Mouse (Mus musculus) liver, postnatal 0 days (tissue): Measurements from ENCODE around the gene Vmn1r198.

Experiments used
- CTCF ChIP-seq: sonication (generic); IDR thresholded peaks from 2 replicates; pipeline ENCODE4 v1.5.1; 2016; ENCODE audit warnings: antibody characterized with exemption, low read depth
- EP300 ChIP-seq: IDR thresholded peaks from 2 replicates; pipeline ENCODE4 v1.6.1; 2016; ENCODE audit warnings: antibody characterized with exemption, low read depth, mild to moderate bottlenecking

DNA sequence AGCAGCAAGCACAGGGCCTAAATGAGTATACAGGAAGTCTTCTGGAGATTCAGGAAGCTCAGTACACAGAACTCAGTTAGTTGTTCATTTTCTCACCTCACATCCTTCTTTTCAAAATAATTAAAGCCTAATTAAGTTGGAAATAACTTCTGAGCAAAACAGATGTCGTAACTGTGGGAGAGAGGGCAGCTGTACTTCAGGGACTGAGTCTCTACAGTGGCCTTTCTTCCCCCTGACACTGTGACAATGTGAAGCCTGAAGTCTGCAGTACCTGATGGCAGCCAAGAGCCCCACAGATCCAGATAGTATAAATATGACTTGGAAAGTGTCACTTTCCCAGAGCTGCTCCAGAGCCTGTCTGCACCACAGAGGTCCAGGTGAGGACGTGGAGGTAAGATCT is 29.4 kb downstream of the Vmn1r198 start, which contains the start of gene Vmn1r199:
- no peak for TF ChIP-seq CTCF
- no peak for TF ChIP-seq EP300
